Mouse (Mus musculus) stomach, postnatal 0 days (tissue): ENCODE measurements around the gene Angptl3. TPM values are rescaled to one million over a fixed set of nuclear protein-coding genes. Genes with fewer than 3 reads are reported as not detected.

ENCODE experiments used
- ATAC-seq: fragments of 200-750 bp; cut with Nextera tagmentation; 2 replicates; pipeline ENCODE4 v1.8.0; 2017; ENCODE audit not compliant: low FRiP score, low TSS enrichment
- DNase-seq: peaks from one replicate; pipeline ENCODE4 v3.0.0-alpha.2; 2016; ENCODE audit warnings: low spot score
- H3K27ac ChIP-seq: fragments of 300-500 bp; sonication (generic); replicated peaks from 2 replicates; pipeline ENCODE4 v1.5.1; 2014; ENCODE audit warnings: mild to moderate bottlenecking, control low read depth
- H3K27me3 ChIP-seq: fragments of 300-500 bp; sonication (generic); 2 replicates; pipeline ENCODE4 v1.6.1; 2014; ENCODE audit warnings: low read length; ENCODE audit not compliant: control insufficient read depth, insufficient read depth
- H3K36me3 ChIP-seq: fragments of 300-500 bp; sonication (generic); 2 replicates; pipeline ENCODE4 v1.6.1; 2014; ENCODE audit warnings: low read length, mixed read lengths; ENCODE audit not compliant: control insufficient read depth, insufficient read depth
- H3K4me1 ChIP-seq: fragments of 300-500 bp; sonication (generic); replicated peaks from 2 replicates; pipeline ENCODE4 v1.6.1; 2014; ENCODE audit warnings: antibody characterized with exemption; ENCODE audit not compliant: control insufficient read depth, insufficient read depth
- H3K4me2 ChIP-seq: fragments of 300-500 bp; sonication (generic); replicated peaks from 2 replicates; pipeline ENCODE4 v1.6.1; 2014; ENCODE audit warnings: low read depth, mild to moderate bottlenecking, control low read depth, moderate library complexity
- H3K4me3 ChIP-seq: fragments of 300-500 bp; sonication (generic); 2 replicates; pipeline ENCODE4 v1.5.1; 2014; ENCODE audit warnings: low read depth, low read length, control low read depth
- H3K9ac ChIP-seq: fragments of 300-500 bp; sonication (generic); 2 replicates; pipeline ENCODE4 v1.6.1; 2014; ENCODE audit warnings: mild to moderate bottlenecking, low read length, control low read depth, mixed read lengths
- H3K9me3 ChIP-seq: fragments of 300-500 bp; sonication (generic); 2 replicates; pipeline ENCODE4 v1.6.1; 2016; ENCODE audit warnings: low read length; ENCODE audit not compliant: control insufficient read depth
- CTCF ChIP-seq: IDR thresholded peaks from 2 replicates; pipeline ENCODE4 v1.5.1; 2016; ENCODE audit warnings: antibody characterized with exemption, low read depth, mild to moderate bottlenecking, moderate library complexity
- EP300 ChIP-seq: optimal IDR thresholded peaks from 2 replicates; pipeline ENCODE3; 2016; ENCODE audit warnings: antibody characterized with exemption
- WGBS: fragments of 180-500 bp; shearing (Covaris S2); extraction: QIAGEN DNeasy Blood & Tissue Kit; methylation state at CpG from one replicate; pipeline ENCODE4 v1.1.7; 2014; 5-methylcytosine and 5-hydroxymethylcytosine counted together
- polyA plus RNA-seq: library from polyadenylated mRNA; unstranded; fragments of >200 nt; fragmentation: Nextera tagmentation; extraction: Ambion mirVana; gene quantifications from 2 replicates; pipeline ENCODE4 v1.2.1, GENCODE M21; 2015

Angptl3 gene
- polyA plus RNA-seq = 0.81 and 1.4 TPM in 2 replicates

- H3K27me3 ChIP-seq = no peaks in the 10 kb centered on the region
- TF ChIP-seq EP300 (no peak), CTCF (no peak)
- 53% methylated on average over 2 of the region's 2 CpGs for WGBS
- no peak within 1 kb of the TSS for H3K27ac ChIP-seq
- H3K36me3 ChIP-seq = peaks cover 3% of the 10 kb centered on the region; the same call in 1 of the 2 replicates
- ATAC-seq (no peak), DNase-seq (no peak)
- H3K4me3 ChIP-seq = no peak within 1 kb of the TSS
- no peaks in the 10 kb centered on the region for H3K4me1 ChIP-seq
- H3K9ac ChIP-seq = no peak within 1 kb of the TSS
- no peak within 1 kb of the TSS for H3K4me2 ChIP-seq
- no peaks in the 10 kb centered on the region for H3K9me3 ChIP-seq
These were observed at the start of gene Angptl3 for GRCm38 (mm10) chr4:99030686-99031085. Gene Angptl3, plus strand, starts transcription at chr4:99030954.

GRCm38 (mm10) chr4:98984701-98985100, 46.1 kb upstream of the Angptl3 start:
- Histone ChIP-seq H3K4me1 (no peaks in the 10 kb centered on the region), H3K4me2 (no peak overlapping the region), H3K27me3 (no peaks in the 10 kb centered on the region), H3K27ac (no peak overlapping the region), H3K36me3 (peaks cover 17% of the 10 kb centered on the region), H3K9ac (no peak overlapping the region), H3K4me3 (no peak overlapping the region), H3K9me3 (no peaks in the 10 kb centered on the region)
- DNase-seq (no peak), ATAC-seq (no peak)
- TF ChIP-seq CTCF (no peak), EP300 (no peak)
- WGBS = 73% methylated on average over 8 of the region's 8 CpGs

- WGBS = 67% methylated on average over 4 of the region's 4 CpGs
- no peaks in the 10 kb centered on the region for H3K4me1 ChIP-seq
These were observed 37.3 kb upstream of the Angptl3 start for GRCm38 (mm10) chr4:98993491-98993890.

GRCm38 (mm10) chr4:99005574-99005973, 25.2 kb upstream of the Angptl3 start:
- TF ChIP-seq EP300 = no peak
- TF ChIP-seq CTCF = no peak
- WGBS = 87% methylated on average over 2 of the region's 2 CpGs

More at GRCm38 (mm10) chr4:98993491-98993890, 37.3 kb upstream of the Angptl3 start:
- DNase-seq (peak; percentile 28), ATAC-seq (peak; percentile 49; the same call in 1 of the 2 replicates)
- TF ChIP-seq CTCF (no peak), EP300 (no peak)
- Histone ChIP-seq H3K4me2 (no peak overlapping the region), H3K9ac (no peak overlapping the region), H3K27me3 (no peaks in the 10 kb centered on the region), H3K36me3 (peaks cover 7% of the 10 kb centered on the region; the same call in 1 of the 2 replicates), H3K9me3 (no peaks in the 10 kb centered on the region), H3K27ac (no peak overlapping the region), H3K4me3 (no peak overlapping the region)

GRCm38 (mm10) chr4:99006319-99006718, 24.4 kb upstream of the Angptl3 start:
- 56% methylated on average over 2 of the region's 2 CpGs for WGBS
- no peak overlapping the region for H3K9ac ChIP-seq

More at GRCm38 (mm10) chr4:99005574-99005973, 25.2 kb upstream of the Angptl3 start:
- H3K27me3 ChIP-seq = no peaks in the 10 kb centered on the region
- H3K4me1 ChIP-seq = no peaks in the 10 kb centered on the region
- H3K36me3 ChIP-seq = no peaks in the 10 kb centered on the region
- no peak overlapping the region for H3K4me3 ChIP-seq
- ATAC-seq (no peak), DNase-seq (no peak)
- no peak overlapping the region for H3K4me2 ChIP-seq
- H3K9ac ChIP-seq = no peak overlapping the region
- H3K27ac ChIP-seq = no peak overlapping the region
- H3K9me3 ChIP-seq = no peaks in the 10 kb centered on the region

GRCm38 (mm10) chr4:99011039-99011438, 19.7 kb upstream of the Angptl3 start:
- Histone ChIP-seq H3K9ac (no peak overlapping the region), H3K4me3 (no peak overlapping the region), H3K27ac (no peak overlapping the region), H3K27me3 (no peaks in the 10 kb centered on the region), H3K4me1 (no peaks in the 10 kb centered on the region), H3K36me3 (no peaks in the 10 kb centered on the region), H3K4me2 (no peak overlapping the region), H3K9me3 (no peaks in the 10 kb centered on the region)
- TF ChIP-seq EP300 (no peak), CTCF (no peak)
- DNase-seq = no peak
- 94% methylated on average over 4 of the region's 4 CpGs for WGBS
- ATAC-seq = no peak

More at GRCm38 (mm10) chr4:99006319-99006718, 24.4 kb upstream of the Angptl3 start:
- TF ChIP-seq EP300 (no peak), CTCF (no peak)
- H3K27me3 ChIP-seq = no peaks in the 10 kb centered on the region
- no peaks in the 10 kb centered on the region for H3K9me3 ChIP-seq
- no peak overlapping the region for H3K4me2 ChIP-seq
- H3K4me3 ChIP-seq = no peak overlapping the region
- ATAC-seq (no peak), DNase-seq (no peak)
- no peak overlapping the region for H3K27ac ChIP-seq
- no peaks in the 10 kb centered on the region for H3K36me3 ChIP-seq
- no peaks in the 10 kb centered on the region for H3K4me1 ChIP-seq
